ENCODE assay signal across 17 mouse cellular contexts in genomic region chr1:167159536-167159935, GRCm38 (mm10).
"Had no signal": no experiment of that assay in that cellular context is flagged by ENCODE, and none has a peak within 500 bp of the region (broad histone marks: within the 10 kb centered on the region; RNA-seq: fewer than 3 reads in every experiment).

No protein-coding gene starts in this region.

- H3K4me2 ChIP-seq: liver, embryonic 13.5 days; midbrain, embryonic 13.5 days; neural tube, embryonic 12.5 days; neural tube, embryonic 15.5 days had no signal

- H3K27ac ChIP-seq: liver, embryonic 13.5 days; midbrain, embryonic 13.5 days; neural tube, embryonic 12.5 days; neural tube, embryonic 15.5 days; stomach, postnatal 0 days had no signal

- H3K4me1 ChIP-seq: liver, embryonic 13.5 days; neural tube, embryonic 12.5 days had no signal

- DNase-seq: kidney, adult 9 months; kidney, postnatal 14 days; kidney, postnatal 4 days; liver, embryonic 13.5 days; lung, adult 2 months; lung, postnatal 14 days; lung, postnatal 4 days; right cerebral cortex, adult 18-20 months; right cerebral cortex, postnatal 14 days; right cerebral cortex, postnatal 4 days; thymus, adult 2 months; thymus, postnatal 14 days; thymus, postnatal 4 days had no signal

- H3K9me3 ChIP-seq: liver, embryonic 13.5 days had no signal

- H3K9ac ChIP-seq: liver, embryonic 13.5 days; midbrain, embryonic 13.5 days; neural tube, embryonic 12.5 days; neural tube, embryonic 15.5 days had no signal

- H3K4me3 ChIP-seq: liver, embryonic 13.5 days; midbrain, embryonic 13.5 days; neural tube, embryonic 12.5 days; neural tube, embryonic 15.5 days had no signal

- ATAC-seq: midbrain, embryonic 13.5 days had no signal

- H3K36me3 ChIP-seq: liver, embryonic 13.5 days; midbrain, embryonic 13.5 days; neural tube, embryonic 12.5 days had no signal

- H3K27me3 ChIP-seq: liver, embryonic 13.5 days; midbrain, embryonic 13.5 days; neural tube, embryonic 12.5 days; neural tube, embryonic 15.5 days had no signal
